Mouse (Mus musculus): ENCODE results near the gene Krtap1-5. TPM values are rescaled to one million over a fixed set of nuclear protein-coding genes. Genes with fewer than 3 reads are reported as not detected.

The Krtap1-5 gene
- not detected for total RNA-seq (2023)

DNA sequence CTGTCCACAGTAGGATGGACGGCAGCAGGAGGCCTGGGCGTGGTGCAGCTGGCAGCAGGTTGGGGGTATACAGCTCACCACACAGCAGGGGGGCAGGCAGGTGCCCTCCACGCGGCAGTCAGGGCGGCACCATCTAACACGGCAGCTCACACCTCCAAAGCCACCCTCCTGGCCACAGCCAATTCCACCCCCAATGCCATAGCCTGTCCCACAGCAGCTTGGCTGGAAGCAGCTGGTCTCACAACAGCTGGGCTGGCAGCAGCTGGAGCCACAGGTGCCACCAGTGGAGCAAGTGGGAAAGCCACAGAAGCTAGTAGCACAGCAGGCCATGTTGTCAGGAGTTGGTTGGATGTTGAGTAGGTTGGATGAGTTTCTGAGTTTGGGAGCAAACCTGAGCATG is at the start of gene Krtap1-5:
Gene Krtap1-5 (minus strand): TSS at position 381 of the 400 bp plus-strand sequence.

DNA sequence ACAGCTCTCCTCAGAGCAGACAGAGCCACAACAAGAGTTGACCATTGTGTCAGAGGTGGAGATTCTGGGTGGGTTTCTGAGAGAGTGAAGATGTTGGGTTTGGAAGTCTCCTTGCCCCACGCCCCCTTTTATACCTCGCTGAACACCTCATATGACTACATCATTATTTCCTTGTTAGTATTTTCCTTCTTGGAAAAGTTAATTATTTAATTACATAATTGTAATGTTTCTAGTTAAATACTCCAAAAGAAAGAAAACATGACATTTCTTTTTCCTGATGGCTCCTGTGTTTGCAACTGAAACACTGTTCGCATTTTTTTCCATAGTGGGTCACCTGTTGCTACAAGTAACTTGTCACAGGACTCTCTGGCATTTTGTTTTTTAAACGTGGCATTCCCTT is 47.3 kb upstream of the Krtap1-5 start, which contains the start of gene Krtap4-1:
Gene Krtap4-1 (minus strand): TSS at position 101 of the 400 bp plus-strand sequence.

DNA sequence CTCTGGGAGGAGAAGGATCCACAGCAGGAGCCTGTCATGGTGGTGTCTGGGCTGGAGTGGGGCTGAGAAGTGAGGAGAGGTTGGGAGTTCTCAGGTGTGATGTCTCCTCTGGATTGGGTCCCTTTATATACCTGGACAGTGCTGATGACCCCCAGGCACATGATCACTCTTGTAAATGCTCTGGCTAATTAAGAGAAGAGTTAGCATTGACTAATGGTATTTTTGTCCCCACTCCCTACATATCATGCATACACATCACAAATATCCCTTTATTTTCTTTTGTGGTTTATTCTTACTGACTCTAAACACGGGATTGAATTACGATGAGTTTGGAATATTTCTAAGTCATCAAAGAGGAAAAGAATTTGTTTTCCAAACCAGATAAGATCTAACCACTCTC is 39.5 kb upstream of the Krtap1-5 start, which contains the start of gene Gm11562:
Gene Gm11562 (minus strand): TSS at position 101 of the 400 bp plus-strand sequence.

DNA sequence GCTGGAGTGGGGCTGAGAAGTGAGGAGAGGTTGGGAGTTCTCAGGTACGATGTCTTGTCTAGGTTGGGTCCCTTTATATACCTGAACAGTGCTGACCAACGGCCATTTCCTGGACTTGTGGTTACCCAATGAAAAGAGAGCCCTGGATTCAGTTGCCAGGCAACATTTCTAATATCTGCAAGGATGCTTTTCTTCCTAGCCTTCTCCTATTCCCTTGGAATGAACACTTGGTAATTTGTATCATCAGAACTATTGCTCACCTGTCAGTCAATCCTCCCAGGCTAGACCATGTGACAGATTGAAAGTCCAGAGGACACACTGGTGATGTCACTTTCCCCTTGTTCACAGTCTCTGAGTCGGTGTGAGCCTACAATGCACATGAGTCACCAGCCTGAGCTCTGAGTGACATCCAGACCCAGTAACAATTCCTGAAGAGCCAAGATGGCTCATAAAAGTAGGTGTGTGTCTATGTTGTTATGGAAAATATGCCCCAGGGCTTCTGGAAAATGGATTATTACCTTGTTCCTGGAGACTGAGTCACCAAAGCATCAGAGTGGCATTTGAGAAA is 34.1 kb upstream of the Krtap1-5 start, which contains the start of gene Krtap2-4:
Gene Krtap2-4 (minus strand): TSS at position 51 of the 568 bp plus-strand sequence.

DNA sequence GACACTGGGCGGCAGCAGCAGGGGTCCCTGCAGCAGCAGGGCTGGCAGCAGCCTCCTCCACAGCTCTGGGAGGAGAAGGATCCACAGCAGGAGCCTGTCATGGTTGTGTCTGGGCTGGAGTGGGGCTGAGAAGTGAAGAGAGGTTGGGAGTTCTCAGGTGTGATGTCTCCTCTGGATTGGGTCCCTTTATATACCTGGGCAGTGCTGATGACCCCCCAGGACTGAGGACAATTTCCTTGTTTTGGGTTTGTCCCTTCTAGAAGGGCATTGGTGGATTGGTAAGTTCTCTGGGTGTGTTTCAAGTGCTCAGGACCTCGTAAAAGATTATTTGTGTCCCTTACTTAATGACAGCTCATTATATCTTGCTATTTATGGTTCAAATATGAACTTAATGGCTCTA is 29.3 kb upstream of the Krtap1-5 start, which contains the start of gene Gm11937:
Gene Gm11937 (minus strand): TSS at position 101 of the 400 bp plus-strand sequence.

DNA sequence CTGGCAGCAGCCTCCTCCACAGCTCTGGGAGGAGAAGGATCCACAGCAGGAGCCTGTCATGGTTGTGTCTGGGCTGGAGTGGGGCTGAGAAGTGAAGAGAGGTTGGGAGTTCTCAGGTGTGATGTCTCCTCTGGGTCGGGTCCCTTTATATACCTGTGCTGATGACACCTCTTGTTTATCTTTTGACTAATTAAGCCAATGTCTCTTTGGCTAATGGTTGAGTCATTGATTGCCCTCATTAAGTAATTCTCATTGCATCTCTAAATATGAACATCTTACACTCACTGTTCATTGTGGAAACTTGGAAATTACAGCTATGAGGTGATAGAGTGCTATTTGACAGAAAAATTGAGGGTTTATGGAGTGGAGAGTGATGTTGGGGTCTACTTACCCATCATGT is 22.4 kb upstream of the Krtap1-5 start, which contains the start of gene Gm11938:
Gene Gm11938 (minus strand): TSS at position 101 of the 400 bp plus-strand sequence.

DNA sequence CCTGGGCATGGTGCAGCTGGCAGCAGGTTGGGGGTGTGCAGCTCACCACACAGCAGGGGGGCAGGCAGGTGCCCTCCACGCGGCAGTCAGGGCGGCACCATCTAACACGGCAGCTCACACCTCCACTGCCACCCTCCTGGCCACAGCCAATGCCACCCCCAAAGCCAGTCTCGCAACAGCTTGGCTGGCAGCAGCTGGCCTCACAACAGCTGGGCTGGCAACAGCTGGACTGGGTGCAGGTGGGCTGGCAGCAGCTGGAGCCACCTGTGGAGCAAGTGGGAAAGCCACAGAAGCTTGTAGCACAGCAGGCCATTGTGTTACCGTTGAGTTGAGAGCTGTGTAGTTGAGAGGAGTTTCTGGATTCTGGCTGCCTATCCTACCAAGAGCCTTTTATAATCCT is 16.9 kb upstream of the Krtap1-5 start, which contains the start of gene Krtap9-3:
Gene Krtap9-3 (minus strand): TSS at position 364 of the 400 bp plus-strand sequence.

DNA sequence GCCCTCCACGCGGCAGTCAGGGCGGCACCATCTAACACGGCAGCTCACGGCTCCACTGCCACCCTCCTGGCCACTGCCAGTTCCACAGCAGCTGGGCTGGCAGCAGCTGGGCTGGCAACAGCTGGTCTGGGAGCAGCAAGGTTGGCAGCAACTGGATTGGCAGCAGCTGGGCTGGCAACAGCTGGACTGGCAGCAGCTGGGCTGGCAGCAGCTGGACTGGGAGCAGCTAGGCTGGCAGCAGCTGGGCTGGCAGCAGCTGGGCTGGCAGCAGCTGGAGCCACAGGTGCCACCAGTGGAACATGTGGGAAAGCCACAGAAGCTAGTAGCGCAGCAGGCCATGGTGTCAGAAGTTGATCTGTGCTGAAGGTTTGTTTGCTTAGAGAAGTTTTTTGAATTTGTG is 10.2 kb upstream of the Krtap1-5 start, which contains the start of gene Krtap1-3:
Gene Krtap1-3 (minus strand): TSS at position 359 of the 400 bp plus-strand sequence.

DNA sequence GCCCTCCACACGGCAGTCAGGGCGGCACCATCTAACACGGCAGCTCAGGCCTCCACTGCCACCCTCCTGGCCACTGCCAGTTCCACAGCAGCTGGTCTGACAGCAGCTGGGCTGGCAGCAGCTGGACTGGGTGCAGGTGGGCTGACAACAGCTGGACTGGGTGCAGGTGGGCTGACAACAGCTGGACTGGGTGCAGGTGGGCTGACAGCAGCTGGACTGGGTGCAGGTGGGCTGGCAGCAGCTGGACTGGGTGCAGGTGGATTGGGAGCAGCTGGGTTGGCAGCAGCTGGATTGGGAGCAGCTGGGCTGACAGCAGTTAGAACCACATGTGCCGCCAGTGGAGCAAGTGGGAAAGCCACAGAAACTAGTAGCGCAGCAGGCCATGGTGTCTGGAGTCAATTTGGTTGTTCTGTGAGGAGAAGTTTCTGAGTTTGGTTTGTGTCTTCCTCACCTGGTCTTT is 2.5 kb upstream of the Krtap1-5 start, which contains the start of gene Krtap1-4:
Gene Krtap1-4 (minus strand): TSS at position 410 of the 460 bp plus-strand sequence.

DNA sequence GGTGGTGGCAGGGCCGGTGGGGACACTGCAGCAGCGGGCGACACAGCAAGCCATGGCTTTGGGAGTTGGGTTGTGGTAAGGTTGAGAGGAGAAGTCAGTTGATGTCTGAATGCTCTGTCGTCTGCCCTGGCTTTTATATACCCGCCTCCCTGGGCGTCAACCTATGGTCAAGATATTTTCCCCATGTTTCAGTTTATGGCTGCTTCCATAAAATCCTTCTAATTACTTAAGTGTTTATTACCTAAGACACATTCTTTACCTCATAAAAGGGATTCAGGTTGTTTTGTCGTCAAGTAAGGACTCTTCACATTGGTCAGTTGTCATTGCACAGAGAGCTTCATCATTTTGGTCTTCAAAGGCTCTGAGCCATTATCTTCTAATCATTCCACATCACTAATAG is 14.3 kb downstream of the Krtap1-5 start, which contains the start of gene Krtap3-1:
Gene Krtap3-1 (minus strand): TSS at position 101 of the 400 bp plus-strand sequence.

DNA sequence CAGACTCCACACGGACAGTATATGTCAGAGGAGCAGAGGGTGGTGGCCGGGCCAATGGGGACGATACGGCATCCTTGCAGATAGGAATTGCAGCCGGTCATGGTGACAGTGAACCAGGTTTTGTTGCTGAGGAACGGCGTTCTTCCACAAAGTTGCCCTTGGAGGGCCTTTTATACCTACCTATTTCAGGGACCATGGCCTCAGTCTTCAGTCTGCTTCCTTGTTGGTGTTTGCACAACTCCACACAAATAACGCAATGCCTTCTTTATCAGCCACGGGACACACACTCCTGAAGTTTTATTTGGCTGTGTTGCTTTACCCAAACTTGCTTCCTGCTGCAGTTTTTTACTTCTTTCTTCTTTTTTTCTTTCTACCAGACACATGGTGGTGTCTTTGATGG is 21.4 kb downstream of the Krtap1-5 start, which contains the start of gene Gm11939:
Gene Gm11939 (minus strand): TSS at position 101 of the 400 bp plus-strand sequence.

DNA sequence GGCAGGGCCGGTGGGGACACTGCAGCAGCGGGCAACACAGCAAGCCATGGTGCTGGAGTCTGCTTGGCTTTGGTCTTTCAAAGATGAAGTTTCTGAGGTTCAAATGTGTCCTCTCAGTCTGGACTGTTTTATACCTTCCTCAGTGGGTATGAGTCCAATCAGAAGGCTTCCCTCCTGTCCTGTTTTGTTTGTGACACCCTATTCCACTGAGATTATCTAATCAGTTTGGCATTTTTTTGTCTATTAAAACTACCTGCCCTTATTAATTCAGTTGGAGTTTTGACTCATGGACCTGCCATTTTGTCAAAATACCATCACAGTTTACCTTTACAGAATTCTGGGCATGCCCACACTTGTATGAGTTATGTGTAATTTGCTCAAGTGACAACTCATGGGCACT is 24.1 kb downstream of the Krtap1-5 start, which contains the start of gene Krtap3-2:
Gene Krtap3-2 (minus strand): TSS at position 101 of the 400 bp plus-strand sequence.

DNA sequence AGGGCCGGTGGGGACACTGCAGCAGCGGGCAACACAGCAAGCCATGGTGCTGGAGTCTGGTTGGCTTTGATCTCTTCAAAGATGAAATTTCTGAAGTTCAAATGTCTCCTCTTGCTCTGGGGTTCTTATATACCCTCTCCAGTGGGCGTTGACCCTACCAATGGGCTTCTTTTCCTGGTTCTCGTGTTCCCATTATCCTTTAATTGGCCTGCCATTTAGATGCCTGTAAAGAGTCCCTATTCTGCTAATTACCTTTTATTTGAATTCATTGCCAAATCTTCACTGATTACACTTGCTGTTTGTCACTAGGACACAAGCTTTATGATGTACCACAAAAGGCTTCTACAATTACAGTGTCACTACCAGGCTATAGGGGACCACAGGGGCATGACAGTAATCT is 30.1 kb downstream of the Krtap1-5 start, which contains the start of gene Krtap3-3:
Gene Krtap3-3 (minus strand): TSS at position 101 of the 400 bp plus-strand sequence.

Other genes starting within 250 kb of the Krtap1-5 start
- gene Krt26, start 243.1 kb downstream of the Krtap1-5 start, total RNA-seq (2023), result not detected
- gene Krt27, start 229.9 kb downstream of the Krtap1-5 start, total RNA-seq (2023), result not detected
- gene Krt28, start 206.1 kb downstream of the Krtap1-5 start, total RNA-seq (2023), result not detected
- not detected for gene Krt10, start 191.7 kb downstream of the Krtap1-5 start, total RNA-seq (2023)
- not detected for gene Krt12, start 158.8 kb downstream of the Krtap1-5 start, total RNA-seq (2023)
- gene Krt20, start 142.9 kb downstream of the Krtap1-5 start, total RNA-seq (2023), result not detected
- gene Krt23, start 87.9 kb downstream of the Krtap1-5 start, total RNA-seq (2023), result not detected
- gene Krt39, start 59.7 kb downstream of the Krtap1-5 start, total RNA-seq (2023), result not detected
- gene Krt40, start 37.9 kb downstream of the Krtap1-5 start, total RNA-seq (2023), result not detected
- not detected for gene Krtap3-3, start 30.2 kb downstream of the Krtap1-5 start, total RNA-seq (2023)
- gene Krtap3-2, start 24.2 kb downstream of the Krtap1-5 start, total RNA-seq (2023), result not detected
- not detected for gene Gm11939, start 21.6 kb downstream of the Krtap1-5 start, total RNA-seq (2023)
- not detected for gene Krtap3-1, start 14.4 kb downstream of the Krtap1-5 start, total RNA-seq (2023)
- gene Krtap1-4, start 2.6 kb upstream of the Krtap1-5 start, total RNA-seq (2023), result not detected
- not detected for gene Krtap1-3, start 10.3 kb upstream of the Krtap1-5 start, total RNA-seq (2023)
- gene Krtap9-3, start 17.1 kb upstream of the Krtap1-5 start, total RNA-seq (2023), result not detected
- gene Gm11938, start 22.3 kb upstream of the Krtap1-5 start, total RNA-seq (2023), result not detected
- gene Gm11937, start 29.2 kb upstream of the Krtap1-5 start, total RNA-seq (2023), result not detected
- not detected for gene Krtap2-4, start 33.8 kb upstream of the Krtap1-5 start, total RNA-seq (2023)
- gene Gm11562, start 39.4 kb upstream of the Krtap1-5 start, total RNA-seq (2023), result not detected
- not detected for gene Krtap4-1, start 47.2 kb upstream of the Krtap1-5 start, total RNA-seq (2023)
- not detected for gene Krtap4-2, start 54.1 kb upstream of the Krtap1-5 start, total RNA-seq (2023)
- not detected for gene Krtap4-7, start 63.1 kb upstream of the Krtap1-5 start, total RNA-seq (2023)
- not detected for gene Gm11555, start 69.2 kb upstream of the Krtap1-5 start, total RNA-seq (2023)
- not detected for gene Gm11563, start 77.9 kb upstream of the Krtap1-5 start, total RNA-seq (2023)
- not detected for gene Krtap4-6, start 84.9 kb upstream of the Krtap1-5 start, total RNA-seq (2023)
- not detected for gene Gm14190, start 109.7 kb upstream of the Krtap1-5 start, total RNA-seq (2023)
- gene Gm14180, start 153.3 kb upstream of the Krtap1-5 start, total RNA-seq (2023), result not detected
- not detected for gene Gm11595, start 191.9 kb upstream of the Krtap1-5 start, total RNA-seq (2023)
- not detected for gene Krtap4-8, start 199.7 kb upstream of the Krtap1-5 start, total RNA-seq (2023)
- gene Krtap4-9, start 204.2 kb upstream of the Krtap1-5 start, total RNA-seq (2023), result not detected
- not detected for gene Gm11596, start 212.5 kb upstream of the Krtap1-5 start, total RNA-seq (2023)
- not detected for gene Gm11569, start 217.9 kb upstream of the Krtap1-5 start, total RNA-seq (2023)
- not detected for gene Gm11554, start 223.4 kb upstream of the Krtap1-5 start, total RNA-seq (2023)
- not detected for gene Krtap4-13, start 228.9 kb upstream of the Krtap1-5 start, total RNA-seq (2023)
- gene Gm11564, start 234.7 kb upstream of the Krtap1-5 start, total RNA-seq (2023), result not detected